Mouse (Mus musculus) ovary, postnatal 14 days (tissue): ENCODE measurements around the gene Gm29049.
"Not testable (repeated sequence)": the region's sequence is repeated elsewhere in the genome, so short reads cannot be mapped to it uniquely, and the experiment has no call there.

Experiments used
- DNase-seq: peaks from one replicate; pipeline ENCODE4 v3.0.0; 2022; ENCODE audit warnings: low spot score

The Gm29049 gene

GRCm38 (mm10) chrY:7997068-7997467 lies at the start of gene Gm29049:
Gene Gm29049, minus strand, starts transcription at chrY:7997168.
- not testable (repeated sequence) for DNase-seq
